Mouse (Mus musculus): ENCODE measurements around the gene Trim17. TPM values are rescaled to one million over a fixed set of nuclear protein-coding genes. Genes with fewer than 3 reads are reported as not detected.

Trim17 gene
- polyA plus RNA-seq, 1 experiment from 2014 or later: 0.35 TPM

DNA sequence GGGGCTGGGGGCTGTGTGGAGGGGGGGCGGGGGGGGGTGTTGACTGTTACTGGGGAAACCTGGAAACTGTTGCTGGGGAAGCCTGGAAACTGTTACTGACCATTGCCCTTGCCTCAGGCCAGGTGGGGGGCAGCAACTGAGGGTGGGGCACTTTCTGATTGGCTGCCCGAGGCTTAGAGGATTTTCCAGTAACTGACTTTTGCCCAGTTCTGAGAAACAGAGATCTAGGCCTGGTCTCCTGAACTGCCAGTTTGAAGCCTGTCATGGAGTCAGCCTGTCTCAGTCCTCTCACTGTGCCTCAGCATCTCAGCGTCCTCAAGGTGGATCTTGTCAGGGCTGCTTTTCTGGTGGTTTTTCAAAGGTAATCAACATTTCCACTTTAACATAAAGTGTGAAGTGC is 19.9 kb downstream of the Trim17 start:
- Histone ChIP-seq H3K9me3 (ENCODE audit: control insufficient read depth, low read length) (no peaks in the 10 kb centered on the region), H3K36me3 (ENCODE audit: control insufficient read depth, insufficient read depth, low read length) (no peaks in the 10 kb centered on the region), H3K4me2 (ENCODE audit: low read depth, low read length) (no peak overlapping the region), H3K4me3 (ENCODE audit: low read length) (no peak overlapping the region), H3K4me1 (ENCODE audit: control insufficient read depth, insufficient read depth, low read length) (peaks cover 11% of the 10 kb centered on the region), H3K27ac (ENCODE audit: low read length) (no peak overlapping the region), H3K27me3 (replicated peaks; ENCODE audit: control insufficient read depth, insufficient read depth, low read length) (no peaks in the 10 kb centered on the region), H3K9ac (ENCODE audit: low read depth, low read length) (no peak overlapping the region)
- ATAC-seq: no peak
- 87% methylated on average over 3 of the region's 3 CpGs for WGBS

DNA sequence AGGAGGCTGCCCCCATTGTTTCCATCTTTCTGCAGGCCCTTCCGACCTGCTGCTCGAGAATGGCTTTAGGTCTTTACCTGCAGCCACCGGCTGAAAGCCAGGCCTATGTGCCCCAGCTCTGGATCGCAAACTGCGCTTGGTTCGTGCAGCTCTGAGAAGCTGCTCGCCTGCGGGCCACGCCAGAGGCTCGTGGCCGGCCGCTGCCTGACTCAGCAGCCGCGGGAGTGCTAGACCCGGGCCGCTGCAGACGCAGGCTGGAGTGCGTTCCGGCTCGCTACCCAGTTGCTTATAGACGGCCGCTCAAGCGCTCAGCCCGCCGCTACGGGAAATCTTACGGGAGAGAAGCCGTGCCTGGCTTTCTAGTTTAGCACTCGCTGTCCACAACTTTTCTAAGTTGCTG is 22.7 kb downstream of the Trim17 start:
- H3K9ac ChIP-seq (ENCODE audit: low read depth, low read length): peak overlapping the region; percentile 93
- peak overlapping the region; percentile 81 for H3K27ac ChIP-seq (ENCODE audit: low read length)
- peak; percentile 43; the same call in 1 of the 2 replicates for ATAC-seq
- peaks cover 32% of the 10 kb centered on the region for H3K4me1 ChIP-seq (ENCODE audit: control insufficient read depth, insufficient read depth, low read length)
- peak overlapping the region; percentile 93 for H3K4me2 ChIP-seq (ENCODE audit: low read depth, low read length)
- H3K36me3 ChIP-seq (ENCODE audit: control insufficient read depth, insufficient read depth, low read length): no peaks in the 10 kb centered on the region; the same call in 1 of the 2 replicates
- peak overlapping the region; percentile 98 for H3K4me3 ChIP-seq (ENCODE audit: low read length)
- WGBS: under 1% methylated on average over 29 of the region's 29 CpGs
- H3K9me3 ChIP-seq (ENCODE audit: control insufficient read depth, low read length): no peaks in the 10 kb centered on the region
- no peaks in the 10 kb centered on the region for H3K27me3 ChIP-seq (replicated peaks; ENCODE audit: control insufficient read depth, insufficient read depth, low read length)

DNA sequence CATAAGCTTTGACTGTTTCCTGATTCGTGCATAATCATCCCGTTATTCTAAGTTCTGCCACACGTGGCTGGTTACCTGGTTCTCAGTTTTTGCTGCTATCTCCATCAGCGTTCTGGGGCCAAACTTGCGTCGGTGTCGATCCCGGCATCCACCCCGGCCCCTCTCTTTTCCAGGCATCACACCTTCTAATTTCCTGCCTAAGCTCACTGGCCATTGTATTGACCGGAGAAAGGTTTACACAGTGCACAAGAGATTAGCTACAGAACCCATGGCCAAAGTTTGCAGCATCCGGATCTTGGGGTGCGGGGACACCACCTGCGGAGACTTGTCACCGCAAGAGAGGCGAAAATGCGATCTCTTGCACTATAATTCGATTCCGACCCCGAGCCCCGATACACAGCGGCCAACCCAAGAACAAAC is 23.1 kb downstream of the Trim17 start:
- H3K4me1 ChIP-seq (ENCODE audit: control insufficient read depth, insufficient read depth, low read length): peaks cover 32% of the 10 kb centered on the region
- H3K4me2 ChIP-seq (ENCODE audit: low read depth, low read length): peak overlapping the region; percentile 93
- H3K4me3 ChIP-seq (ENCODE audit: low read length): peak overlapping the region; percentile 98
- H3K36me3 ChIP-seq (ENCODE audit: control insufficient read depth, insufficient read depth, low read length): peaks cover 3% of the 10 kb centered on the region; the same call in 1 of the 2 replicates
- peak overlapping the region; percentile 81 for H3K27ac ChIP-seq (ENCODE audit: low read length)
- under 1% methylated on average over 21 of the region's 21 CpGs for WGBS
- peak overlapping the region; percentile 93 for H3K9ac ChIP-seq (ENCODE audit: low read depth, low read length)
- ATAC-seq: peak; percentile 34
- no peaks in the 10 kb centered on the region for H3K27me3 ChIP-seq (replicated peaks; ENCODE audit: control insufficient read depth, insufficient read depth, low read length)
- no peaks in the 10 kb centered on the region for H3K9me3 ChIP-seq (ENCODE audit: control insufficient read depth, low read length)

DNA sequence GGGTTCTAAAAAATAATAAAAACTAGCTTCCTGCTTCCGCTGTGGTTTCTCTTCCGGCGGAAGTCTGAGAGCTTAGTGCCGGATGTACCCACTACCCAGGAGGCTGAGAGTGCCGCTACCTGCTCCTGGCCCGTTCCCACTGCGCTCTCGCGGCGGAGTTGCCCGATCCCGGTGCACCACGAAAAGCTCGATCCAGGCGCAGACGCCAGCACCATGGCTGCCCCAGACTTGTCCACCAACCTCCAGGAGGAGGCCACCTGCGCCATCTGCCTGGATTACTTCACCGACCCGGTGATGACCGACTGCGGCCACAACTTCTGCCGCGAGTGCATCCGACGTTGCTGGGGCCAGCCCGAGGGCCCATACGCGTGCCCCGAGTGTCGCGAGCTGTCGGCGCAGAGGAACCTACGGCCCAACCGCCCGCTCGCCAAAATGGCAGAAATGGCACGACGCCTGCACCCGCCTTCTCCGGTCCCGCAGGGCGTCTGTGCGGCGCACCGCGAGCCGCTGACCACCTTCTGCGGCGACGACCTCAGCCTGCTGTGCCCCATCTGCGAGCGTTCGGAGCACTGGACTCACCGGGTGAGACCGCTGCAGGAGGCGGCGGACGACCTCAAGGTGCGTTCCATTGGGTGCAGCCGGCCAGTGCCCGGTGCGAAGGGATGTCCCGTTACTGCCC is 23.7 kb downstream of the Trim17 start, which contains the start of gene Trim11:
Trim11 (plus strand) TSS at position 67 of the 679 bp plus-strand sequence.
- WGBS: under 1% methylated on average over 64 of the region's 64 CpGs
- peak; percentile 75 for ATAC-seq

DNA sequence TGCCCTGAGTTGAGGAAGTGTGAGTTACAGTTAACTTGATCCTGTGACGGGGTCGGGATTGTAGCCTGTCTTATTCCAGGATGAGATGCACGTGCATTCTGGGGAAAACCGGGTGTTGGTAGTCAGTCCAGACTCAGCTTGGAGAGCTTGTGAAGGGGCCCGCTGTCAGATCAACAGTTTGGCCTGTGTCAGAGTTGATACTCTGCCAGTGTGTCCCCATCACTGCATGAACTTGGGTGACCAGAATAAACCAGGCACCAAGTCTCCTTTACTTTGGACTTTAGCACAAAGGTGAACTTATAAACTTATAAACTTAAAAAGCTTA is 24.2 kb downstream of the Trim17 start:
- H3K27ac ChIP-seq (ENCODE audit: low read length): peak overlapping the region; percentile 81; the same call in 1 of the 2 replicates
- 2% methylated on average over 5 of the region's 5 CpGs for WGBS

More for the DNA sequence above, 23.7 kb downstream of the Trim17 start, which contains the start of gene Trim11:
- H3K9me3 ChIP-seq (ENCODE audit: control insufficient read depth, low read length): no peaks in the 10 kb centered on the region
- H3K36me3 ChIP-seq (ENCODE audit: control insufficient read depth, insufficient read depth, low read length): peaks cover 7% of the 10 kb centered on the region; the same call in 1 of the 2 replicates
- H3K27ac ChIP-seq (ENCODE audit: low read length): peak within 1 kb of the TSS; percentile 81
- H3K4me2 ChIP-seq (ENCODE audit: low read depth, low read length): peak within 1 kb of the TSS; percentile 93
- H3K4me1 ChIP-seq (ENCODE audit: control insufficient read depth, insufficient read depth, low read length): peaks cover 32% of the 10 kb centered on the region
- no peaks in the 10 kb centered on the region for H3K27me3 ChIP-seq (replicated peaks; ENCODE audit: control insufficient read depth, insufficient read depth, low read length)
- H3K9ac ChIP-seq (ENCODE audit: low read depth, low read length): peak within 1 kb of the TSS; percentile 93
- peak within 1 kb of the TSS; percentile 98 for H3K4me3 ChIP-seq (ENCODE audit: low read length)

DNA sequence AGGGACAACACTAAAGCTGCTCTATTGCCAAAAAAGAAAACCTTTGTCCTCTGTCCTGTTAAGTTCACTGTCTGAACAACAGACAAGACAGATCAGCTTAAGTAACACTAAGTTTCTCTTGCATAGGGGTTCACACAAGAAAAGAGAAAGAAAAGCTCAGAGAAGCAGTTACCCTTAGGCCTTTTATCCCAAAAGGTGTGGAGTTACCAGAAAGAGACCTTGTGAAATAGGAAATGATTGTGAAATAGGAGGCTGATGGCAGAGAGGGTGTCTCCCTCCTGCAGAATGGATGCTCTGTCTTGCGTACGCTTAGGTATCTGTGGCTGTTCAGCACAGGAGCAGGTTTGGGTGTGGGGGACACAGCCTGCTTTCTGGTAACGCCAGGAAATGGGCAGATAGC is 24.7 kb downstream of the Trim17 start:
- no peaks in the 10 kb centered on the region for H3K9me3 ChIP-seq (ENCODE audit: control insufficient read depth, low read length)
- H3K9ac ChIP-seq (ENCODE audit: low read depth, low read length): peak overlapping the region; percentile 93
- H3K4me2 ChIP-seq (ENCODE audit: low read depth, low read length): peak overlapping the region; percentile 93
- peak overlapping the region; percentile 98 for H3K4me3 ChIP-seq (ENCODE audit: low read length)
- 66% methylated on average over 3 of the region's 3 CpGs for whole genome bisulfite sequencing
- ATAC-seq: no peak
- H3K27ac ChIP-seq (ENCODE audit: low read length): no peak overlapping the region
- peaks cover 32% of the 10 kb centered on the region for H3K4me1 ChIP-seq (ENCODE audit: control insufficient read depth, insufficient read depth, low read length)
- H3K36me3 ChIP-seq (ENCODE audit: control insufficient read depth, insufficient read depth, low read length): peaks cover 7% of the 10 kb centered on the region; the same call in 1 of the 2 replicates
- H3K27me3 ChIP-seq (replicated peaks; ENCODE audit: control insufficient read depth, insufficient read depth, low read length): no peaks in the 10 kb centered on the region

More for the DNA sequence above, 24.2 kb downstream of the Trim17 start:
- H3K27me3 ChIP-seq (replicated peaks; ENCODE audit: control insufficient read depth, insufficient read depth, low read length): no peaks in the 10 kb centered on the region
- H3K4me1 ChIP-seq (ENCODE audit: control insufficient read depth, insufficient read depth, low read length): peaks cover 32% of the 10 kb centered on the region
- H3K4me3 ChIP-seq (ENCODE audit: low read length): peak overlapping the region; percentile 98
- no peak for ATAC-seq
- H3K4me2 ChIP-seq (ENCODE audit: low read depth, low read length): peak overlapping the region; percentile 93
- peak overlapping the region; percentile 93 for H3K9ac ChIP-seq (ENCODE audit: low read depth, low read length)
- no peaks in the 10 kb centered on the region for H3K9me3 ChIP-seq (ENCODE audit: control insufficient read depth, low read length)
- H3K36me3 ChIP-seq (ENCODE audit: control insufficient read depth, insufficient read depth, low read length): peaks cover 7% of the 10 kb centered on the region; the same call in 1 of the 2 replicates

DNA sequence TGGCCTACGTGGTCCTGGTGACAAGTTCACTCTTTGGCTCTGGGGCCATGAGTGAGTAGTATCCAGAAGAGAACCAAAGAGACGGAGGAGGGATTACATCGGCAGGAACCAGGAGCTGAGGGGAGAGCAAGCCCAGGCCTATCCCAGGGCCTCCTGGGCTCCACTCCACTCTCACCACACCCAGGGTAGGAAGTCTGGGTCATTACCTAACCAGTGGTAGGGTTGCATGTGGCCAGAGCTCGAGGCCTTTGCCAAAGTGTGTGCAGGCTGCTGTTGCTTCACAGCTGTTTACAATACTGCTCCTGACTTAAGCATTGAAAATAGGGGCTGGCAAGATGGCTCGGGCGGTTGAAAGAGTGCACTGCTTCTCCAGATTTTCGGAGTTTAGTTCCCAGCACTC is 25.2 kb downstream of the Trim17 start:
- H3K27ac ChIP-seq (ENCODE audit: low read length): no peak overlapping the region
- no peaks in the 10 kb centered on the region for H3K9me3 ChIP-seq (ENCODE audit: control insufficient read depth, low read length)
- peaks cover 7% of the 10 kb centered on the region; the same call in 1 of the 2 replicates for H3K36me3 ChIP-seq (ENCODE audit: control insufficient read depth, insufficient read depth, low read length)
- H3K4me2 ChIP-seq (ENCODE audit: low read depth, low read length): peak overlapping the region; percentile 93
- peak overlapping the region; percentile 93 for H3K9ac ChIP-seq (ENCODE audit: low read depth, low read length)
- H3K4me1 ChIP-seq (ENCODE audit: control insufficient read depth, insufficient read depth, low read length): peaks cover 32% of the 10 kb centered on the region
- peak overlapping the region; percentile 98 for H3K4me3 ChIP-seq (ENCODE audit: low read length)
- 0 out of 2 replicates have a peak, but pooled peaks have one; percentile 14 for ATAC-seq
- WGBS: 74% methylated on average over 7 of the region's 7 CpGs
- H3K27me3 ChIP-seq (replicated peaks; ENCODE audit: control insufficient read depth, insufficient read depth, low read length): no peaks in the 10 kb centered on the region

DNA sequence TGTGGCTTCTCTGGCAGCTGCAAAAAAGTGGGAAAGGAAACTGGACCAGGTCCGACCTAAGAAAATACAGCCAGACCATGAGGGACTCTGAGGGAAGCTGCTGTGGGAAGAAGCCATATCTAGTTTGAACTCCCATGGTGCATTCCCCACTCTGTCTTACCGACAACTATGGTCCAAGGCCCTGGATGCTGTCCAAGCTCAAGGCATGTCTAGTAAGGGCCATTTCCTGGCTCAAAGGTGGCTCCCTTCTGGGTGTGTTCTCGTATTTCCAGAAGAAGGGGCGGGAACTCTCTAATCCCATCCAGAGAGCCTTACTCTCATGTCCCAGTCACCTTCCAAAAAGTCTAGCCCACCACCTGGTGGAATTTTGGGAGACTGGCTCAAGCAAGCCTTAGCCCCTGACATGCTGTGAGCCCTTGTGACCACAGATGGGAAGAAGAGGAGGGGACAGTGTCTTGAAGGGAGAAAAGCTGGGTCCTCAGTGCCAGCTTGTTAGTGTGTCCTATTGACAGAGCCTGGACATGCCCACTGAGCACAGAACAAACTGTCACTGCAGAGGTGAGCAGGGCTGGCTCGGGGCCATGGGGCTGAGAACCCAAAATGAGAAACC is 26.0 kb downstream of the Trim17 start:
- 57% methylated on average over 5 of the region's 5 CpGs for WGBS
- Histone ChIP-seq H3K4me1 (ENCODE audit: control insufficient read depth, insufficient read depth, low read length) (peaks cover 32% of the 10 kb centered on the region), H3K4me3 (ENCODE audit: low read length) (no peak overlapping the region), H3K9me3 (ENCODE audit: control insufficient read depth, low read length) (no peaks in the 10 kb centered on the region), H3K27me3 (replicated peaks; ENCODE audit: control insufficient read depth, insufficient read depth, low read length) (no peaks in the 10 kb centered on the region), H3K27ac (ENCODE audit: low read length) (no peak overlapping the region), H3K36me3 (ENCODE audit: control insufficient read depth, insufficient read depth, low read length) (peaks cover 7% of the 10 kb centered on the region; the same call in 1 of the 2 replicates), H3K4me2 (ENCODE audit: low read depth, low read length) (peak overlapping the region; percentile 93), H3K9ac (ENCODE audit: low read depth, low read length) (peak overlapping the region; percentile 93)
- no peak for ATAC-seq

DNA sequence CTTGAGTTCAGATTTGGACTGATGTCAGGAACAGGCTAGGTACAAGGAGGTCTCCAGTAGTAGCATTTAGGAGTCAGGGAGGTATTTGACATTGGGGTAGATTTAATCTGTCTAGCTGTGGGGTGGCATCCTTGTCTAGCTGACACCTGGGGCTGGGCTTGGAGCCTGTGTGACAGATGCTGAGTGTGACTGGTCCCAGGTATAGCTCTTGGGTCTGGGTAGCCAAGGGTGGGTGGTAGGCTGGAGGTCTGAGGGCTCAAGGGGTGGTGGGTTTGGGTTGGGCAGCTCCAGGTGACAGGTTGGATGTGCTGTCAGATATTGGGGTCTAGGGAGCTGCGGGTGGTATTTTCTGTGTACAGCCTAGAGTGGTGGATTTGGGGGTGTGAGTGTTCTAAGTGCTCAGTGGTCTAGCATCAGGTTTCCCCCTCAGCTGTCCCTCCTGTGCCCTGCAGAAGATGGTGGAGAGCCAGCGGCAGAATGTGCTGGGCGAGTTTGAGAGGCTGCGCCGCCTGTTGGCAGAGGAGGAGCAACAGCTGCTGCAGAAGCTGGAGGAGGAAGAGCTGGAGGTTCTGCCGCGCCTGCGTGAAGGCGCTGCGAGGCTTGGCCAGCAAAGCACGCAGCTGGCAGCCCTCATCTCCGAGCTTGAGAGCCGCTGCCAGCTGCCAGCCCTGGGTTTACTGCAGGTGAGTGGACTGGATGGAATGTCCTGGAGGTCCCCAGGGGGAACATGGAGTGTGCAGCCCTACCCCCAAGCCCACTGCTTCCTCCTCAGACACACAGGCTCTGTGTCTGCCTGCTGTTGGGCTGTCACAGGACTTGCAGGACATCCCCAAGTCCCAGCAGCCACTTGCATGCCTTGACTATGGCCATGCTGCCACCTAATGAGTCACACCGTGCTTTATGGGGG is 27.3 kb downstream of the Trim17 start:
- 55% methylated on average over 14 of the region's 14 CpGs for WGBS
- no peaks in the 10 kb centered on the region for H3K9me3 ChIP-seq (ENCODE audit: control insufficient read depth, low read length)
- no peak overlapping the region for H3K9ac ChIP-seq (ENCODE audit: low read depth, low read length)
- H3K36me3 ChIP-seq (ENCODE audit: control insufficient read depth, insufficient read depth, low read length): peaks cover 10% of the 10 kb centered on the region; the same call in 1 of the 2 replicates
- H3K27me3 ChIP-seq (replicated peaks; ENCODE audit: control insufficient read depth, insufficient read depth, low read length): no peaks in the 10 kb centered on the region
- H3K4me2 ChIP-seq (ENCODE audit: low read depth, low read length): no peak overlapping the region
- H3K4me3 ChIP-seq (ENCODE audit: low read length): no peak overlapping the region
- no peak overlapping the region for H3K27ac ChIP-seq (ENCODE audit: low read length)
- ATAC-seq: no peak
- peaks cover 32% of the 10 kb centered on the region for H3K4me1 ChIP-seq (ENCODE audit: control insufficient read depth, insufficient read depth, low read length)
